ENCODE assay signal across 16 mouse cellular contexts in the genomic region with DNA sequence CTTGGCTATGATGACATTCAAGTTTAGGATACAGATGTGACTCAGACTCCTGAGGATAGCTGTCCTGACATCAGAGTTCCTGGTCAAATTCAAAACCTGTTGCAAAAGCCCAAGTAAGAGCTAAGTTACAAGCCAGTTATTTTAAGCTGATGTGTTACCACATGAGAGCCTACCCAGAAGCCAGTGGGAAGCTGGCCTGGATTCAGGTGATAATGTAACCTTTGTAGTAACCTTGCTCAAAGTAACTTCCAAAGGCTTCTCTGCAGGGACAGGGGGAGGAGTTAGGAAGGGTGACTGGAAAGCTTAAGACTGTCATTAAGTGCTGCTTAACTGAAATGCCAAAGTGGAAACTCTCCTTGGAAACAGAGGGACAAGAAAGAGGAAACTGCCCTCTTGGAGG.
A peak's percentile ranks its signal among the peaks of the same experiment; 100 is the strongest.
DNase-seq lines count a peak whose midpoint lies in the region; ATAC-seq and TF ChIP-seq lines count a peak whose summit lies in the region.
"Had no signal": no experiment of that assay in that cellular context is flagged by ENCODE, and none has a peak within 500 bp of the region (broad histone marks: within the 10 kb centered on the region; RNA-seq: fewer than 3 reads in every experiment).

No protein-coding gene starts in this region.

- intact Hi-C loops in gastrocnemius, adult 2 months (cut with DNase I) = no loop called here

- no peaks in the 10 kb centered on the region for H3K36me3 ChIP-seq in heart, postnatal 0 days (replicated peaks; ENCODE audit: control insufficient read depth, insufficient read depth, low read length)
- no peaks in the 10 kb centered on the region for H3K36me3 ChIP-seq in midbrain, embryonic 14.5 days (ENCODE audit: control insufficient read depth, insufficient read depth, low read length)
- H3K36me3 ChIP-seq: G1E had no signal

- no peaks in the 10 kb centered on the region for H3K27me3 ChIP-seq in heart, postnatal 0 days (ENCODE audit: control insufficient read depth, insufficient read depth, low read length)
- no peaks in the 10 kb centered on the region for H3K27me3 ChIP-seq in midbrain, embryonic 14.5 days (ENCODE audit: control insufficient read depth, insufficient read depth, low read length)
- H3K27me3 ChIP-seq: neural tube, embryonic 15.5 days had no signal

- no peak overlapping the region for H3K4me2 ChIP-seq in heart, postnatal 0 days (ENCODE audit: low read depth, low read length)
- H3K4me2 ChIP-seq in midbrain, embryonic 14.5 days (ENCODE audit: low read length) = no peak overlapping the region
- H3K4me2 ChIP-seq: neural tube, embryonic 15.5 days had no signal

- no peak overlapping the region for H3K4me3 ChIP-seq in gastrocnemius, adult 2 months
- H3K4me3 ChIP-seq in heart, postnatal 0 days (ENCODE audit: low read depth, low read length) = no peak overlapping the region
- no peak overlapping the region for H3K4me3 ChIP-seq in midbrain, embryonic 14.5 days (replicated peaks; ENCODE audit: low read depth, low read length)
- H3K4me3 ChIP-seq: layer of hippocampus, adult 2 months; neural tube, embryonic 15.5 days had no signal

- TF ChIP-seq EP300 in heart, postnatal 0 days (IDR thresholded peaks at IDR 0.05; ENCODE audit: low read depth) = peak; percentile 70; the same call in 1 of the 2 replicates

- DNase-seq in gastrocnemius, adult 2 months = peak; percentile 73
- DNase-seq in gastrocnemius, postnatal 10 days = no peak
- DNase-seq in 3T3-L1 (ENCODE audit: low read depth, low spot score) = peak; percentile 15
- peak; percentile 70 to 77 for DNase-seq in heart, adult 18-20 months
- DNase-seq in heart, postnatal 0 days (ENCODE audit: low spot score) = peak; percentile 94
- DNase-seq in midbrain, embryonic 14.5 days = no peak
- DNase-seq in left cerebral cortex, adult 11 months (ENCODE audit: low spot score) = no peak
- DNase-seq in cerebellum, postnatal 10 days = no peak
- DNase-seq: liver; right cerebral cortex, adult 18-20 months; thymus, postnatal 14 days had no signal

- H3K4me1 ChIP-seq in heart, postnatal 0 days (ENCODE audit: control insufficient read depth, insufficient read depth) = peaks cover 15% of the 10 kb centered on the region
- H3K4me1 ChIP-seq in midbrain, embryonic 14.5 days (ENCODE audit: control insufficient read depth, insufficient read depth, low read length) = no peaks in the 10 kb centered on the region
- H3K4me1 ChIP-seq: neural tube, embryonic 15.5 days had no signal

- no peak overlapping the region for H3K9ac ChIP-seq in heart, postnatal 0 days (replicated peaks; ENCODE audit: low read depth, low read length)
- no peak overlapping the region for H3K9ac ChIP-seq in midbrain, embryonic 14.5 days (replicated peaks; ENCODE audit: low read length)
- H3K9ac ChIP-seq: neural tube, embryonic 15.5 days had no signal

- peak; percentile 91 for ATAC-seq in heart, postnatal 0 days (ENCODE audit: insufficient read depth, low read depth)
- ATAC-seq in midbrain, embryonic 14.5 days (ENCODE audit: low FRiP score, low TSS enrichment) = no peak
- ATAC-seq: forebrain, embryonic 14.5 days; inflammation-experienced regulatory T-cells, adult 6 months had no signal

- H3K27ac ChIP-seq in gastrocnemius, adult 2 months = peak overlapping the region; percentile 89
- peak overlapping the region; percentile 92 for H3K27ac ChIP-seq in heart, postnatal 0 days (ENCODE audit: low read depth)
- no peak overlapping the region for H3K27ac ChIP-seq in midbrain, embryonic 14.5 days (replicated peaks; ENCODE audit: low read depth, low read length)
- H3K27ac ChIP-seq: layer of hippocampus, adult 2 months; neural tube, embryonic 15.5 days had no signal

- no peaks in the 10 kb centered on the region for H3K9me3 ChIP-seq in heart, postnatal 0 days (replicated peaks; ENCODE audit: control insufficient read depth, low read length)
- H3K9me3 ChIP-seq in midbrain, embryonic 14.5 days (ENCODE audit: control insufficient read depth, low read length) = no peaks in the 10 kb centered on the region
- H3K9me3 ChIP-seq: G1E; neural tube, embryonic 15.5 days had no signal

- TF ChIP-seq CTCF in gastrocnemius, adult 2 months (IDR thresholded peaks at IDR 0.05) = no peak
- TF ChIP-seq CTCF in heart, postnatal 0 days (IDR thresholded peaks at IDR 0.05; ENCODE audit: low read depth) = no peak

Comparison
In these comparisons a context has a peak if more than half of its experiments do, and no peak if none do; other contexts are left out.
1. DNase-seq: peak in gastrocnemius, adult 2 months (single experiment), 3T3-L1 (single experiment), heart, adult 18-20 months (2 of 2) and heart, postnatal 0 days (single experiment); none in gastrocnemius, postnatal 10 days (single experiment), midbrain, embryonic 14.5 days (single experiment), left cerebral cortex, adult 11 months (single experiment) and cerebellum, postnatal 10 days (0 of 2).